ENCODE assay signal across 13 mouse cellular contexts in genomic region chr10:17395495-17396224, GRCm38 (mm10).
"Had no signal": no experiment of that assay in that cellular context is flagged by ENCODE, and none has a peak within 500 bp of the region (broad histone marks: within the 10 kb centered on the region; RNA-seq: fewer than 3 reads in every experiment).

No protein-coding gene starts in this region.

- H3K4me3 ChIP-seq: limb, embryonic 12.5 days; liver, embryonic 13.5 days; midbrain, embryonic 15.5 days had no signal

- DNase-seq: kidney, adult 2 months; kidney, postnatal 36 days; layer of hippocampus, adult 9-11 months; layer of hippocampus, postnatal 36 days; liver; liver, embryonic 13.5 days; lung, adult 18-20 months; right cerebral cortex, postnatal 4 days; spleen, adult 18-20 months; thymus, adult 18-20 months; thymus, postnatal 14 days had no signal

- H3K4me2 ChIP-seq: limb, embryonic 12.5 days; liver, embryonic 13.5 days; midbrain, embryonic 15.5 days had no signal

- H3K36me3 ChIP-seq: limb, embryonic 12.5 days; liver, embryonic 13.5 days; midbrain, embryonic 15.5 days had no signal

- H3K9ac ChIP-seq: limb, embryonic 12.5 days; liver, embryonic 13.5 days; midbrain, embryonic 15.5 days had no signal

- H3K4me1 ChIP-seq: liver, embryonic 13.5 days; midbrain, embryonic 15.5 days had no signal

- H3K27me3 ChIP-seq: limb, embryonic 12.5 days; liver, embryonic 13.5 days; midbrain, embryonic 15.5 days had no signal

- H3K9me3 ChIP-seq: liver, embryonic 13.5 days; midbrain, embryonic 15.5 days had no signal

- H3K27ac ChIP-seq: limb, embryonic 12.5 days; liver, embryonic 13.5 days; midbrain, embryonic 15.5 days had no signal

- ATAC-seq: midbrain, embryonic 15.5 days had no signal
